Mouse (Mus musculus): ENCODE results near the gene Atp6v0a1.

The Atp6v0a1 gene

GRCm38 (mm10) chr11:101027121-101027520 is 17.9 kb downstream of the Atp6v0a1 start:
- no peak for DNase-seq (ENCODE audit: low read depth)

DNA sequence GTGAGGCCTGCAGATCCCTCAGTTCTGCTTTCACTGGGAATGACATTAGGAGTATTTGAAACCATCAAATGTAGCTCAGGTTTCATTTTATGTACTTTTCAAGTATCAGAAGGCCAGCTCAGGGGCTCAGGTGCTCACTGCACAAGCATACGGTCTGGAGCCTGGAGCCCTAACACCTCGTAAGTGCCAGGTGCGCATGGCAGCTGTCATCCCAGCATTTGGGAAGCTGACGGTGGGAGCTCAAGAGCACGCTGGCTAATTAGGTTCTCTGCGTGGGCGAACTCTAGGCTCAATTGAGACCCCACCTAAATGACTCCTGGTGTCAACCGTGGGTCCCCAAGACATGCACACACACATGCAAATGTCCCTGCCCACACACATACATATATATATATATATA is 20.1 kb downstream of the Atp6v0a1 start:
- DNase-seq (ENCODE audit: low read depth) = no peak

- DNase-seq (ENCODE audit: low read depth) = peak; percentile 65
Measured at GRCm38 (mm10) chr11:101030136-101030807, 21.0 kb downstream of the Atp6v0a1 start.

GRCm38 (mm10) chr11:101030808-101031156 is 21.5 kb downstream of the Atp6v0a1 start:
- DNase-seq (ENCODE audit: low read depth) = no peak

GRCm38 (mm10) chr11:101031470-101031869 is 22.2 kb downstream of the Atp6v0a1 start:
- no peak for DNase-seq (ENCODE audit: low read depth)

DNA sequence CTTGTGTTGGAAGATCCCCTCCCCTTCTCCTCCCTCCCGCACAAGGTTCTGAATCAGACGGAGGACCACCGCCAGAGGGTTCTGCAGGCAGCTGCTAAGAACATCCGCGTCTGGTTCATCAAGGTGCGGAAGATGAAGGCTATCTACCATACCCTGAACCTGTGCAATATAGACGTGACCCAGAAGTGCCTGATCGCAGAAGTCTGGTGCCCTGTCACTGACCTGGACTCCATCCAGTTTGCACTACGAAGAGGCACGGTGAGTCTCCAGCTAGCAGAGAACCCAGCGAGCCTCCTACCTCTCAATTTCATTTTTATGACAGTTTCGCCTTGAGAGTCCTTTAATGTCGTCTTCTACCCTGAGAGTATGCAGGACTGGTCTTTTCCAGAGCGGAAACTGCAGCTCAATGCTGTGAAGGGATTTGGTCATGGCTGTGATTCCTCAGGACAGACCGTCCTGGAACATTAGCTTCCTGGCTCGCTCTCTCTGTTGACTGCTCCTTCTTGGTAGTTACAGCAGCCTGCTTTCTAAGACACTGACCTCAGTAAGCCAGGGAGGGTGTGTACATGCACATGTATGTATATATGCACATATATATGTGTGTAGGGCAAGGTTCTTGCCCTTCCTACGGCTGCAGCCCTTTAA is 24.7 kb downstream of the Atp6v0a1 start:
- no peak for DNase-seq (ENCODE audit: low read depth)

DNA sequence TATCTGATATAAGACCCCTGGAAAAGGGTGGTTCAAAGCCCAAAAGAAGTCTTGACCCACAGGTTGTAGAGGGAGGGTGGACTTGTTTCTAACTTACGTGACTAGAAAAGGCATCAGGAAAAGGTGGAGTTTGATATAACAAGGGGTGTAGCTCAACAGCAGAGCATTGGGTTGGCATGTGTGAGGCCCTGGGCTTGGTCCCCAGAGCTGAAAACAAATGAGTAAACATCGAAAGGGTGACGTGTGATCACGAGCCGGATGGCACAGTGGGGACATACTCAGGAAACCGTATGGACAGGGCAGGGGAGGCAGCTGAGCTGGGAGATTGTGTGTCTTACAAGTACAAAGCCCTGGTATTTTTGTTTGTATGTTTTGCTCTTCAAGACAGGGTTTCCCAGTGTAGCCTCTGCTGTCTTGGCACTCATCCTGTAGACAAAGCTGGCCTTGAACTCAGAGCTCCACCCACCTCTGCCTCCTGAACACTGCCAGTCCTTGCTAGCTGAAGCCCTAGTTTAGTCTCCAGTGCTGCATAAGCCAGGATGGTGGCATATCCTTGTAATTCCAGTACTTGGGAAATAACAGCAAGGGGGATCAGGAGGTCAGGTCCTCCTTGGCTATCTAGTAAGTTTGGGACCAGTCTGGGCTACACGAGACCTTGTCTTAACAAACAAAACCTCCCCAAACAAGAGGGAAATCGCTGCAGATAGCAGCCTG is 25.5 kb downstream of the Atp6v0a1 start:
- no peak for DNase-seq (ENCODE audit: low read depth)

DNA sequence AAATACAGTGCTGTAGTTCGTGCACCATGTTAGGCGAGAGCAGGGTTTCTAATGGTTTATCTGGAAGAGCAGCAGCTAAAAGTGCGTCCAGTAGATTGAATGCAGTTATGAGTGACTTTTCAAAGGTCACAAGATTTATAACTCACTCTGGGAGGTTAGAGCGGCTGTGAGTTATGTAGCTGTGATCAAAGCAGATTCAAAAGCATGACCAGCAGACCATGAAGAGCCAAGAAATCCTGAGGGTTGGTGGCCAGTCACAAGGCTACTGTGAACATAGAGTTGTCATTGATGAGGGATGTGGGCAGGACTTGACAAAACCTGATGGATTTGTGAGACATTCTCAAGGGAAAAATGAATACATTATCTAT is 26.1 kb downstream of the Atp6v0a1 start:
- DNase-seq (ENCODE audit: low read depth) = no peak

- no peak for DNase-seq (ENCODE audit: low read depth)
Measured at GRCm38 (mm10) chr11:101037795-101038194, 28.5 kb downstream of the Atp6v0a1 start.

DNA sequence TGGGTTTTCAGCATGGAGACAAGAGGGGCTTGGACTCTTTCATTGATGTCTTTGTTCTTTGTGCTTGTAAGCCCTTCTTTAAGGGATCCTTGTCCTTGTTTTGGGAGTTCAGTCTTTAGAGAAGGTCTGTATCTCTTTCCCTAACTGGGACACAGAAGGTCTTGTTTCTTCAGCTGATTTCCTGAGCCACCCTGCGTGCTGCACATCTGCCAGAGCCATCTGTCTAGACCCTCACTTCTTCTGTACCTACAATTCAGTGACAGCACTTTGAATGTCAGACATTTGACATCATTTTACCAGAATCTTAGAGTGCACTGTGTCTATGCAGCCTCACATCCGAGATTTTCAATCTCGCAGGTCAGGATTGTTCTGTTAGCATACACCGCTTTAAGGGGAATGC is 36.6 kb downstream of the Atp6v0a1 start:
- DNase-seq (ENCODE audit: low read depth) = no peak

DNA sequence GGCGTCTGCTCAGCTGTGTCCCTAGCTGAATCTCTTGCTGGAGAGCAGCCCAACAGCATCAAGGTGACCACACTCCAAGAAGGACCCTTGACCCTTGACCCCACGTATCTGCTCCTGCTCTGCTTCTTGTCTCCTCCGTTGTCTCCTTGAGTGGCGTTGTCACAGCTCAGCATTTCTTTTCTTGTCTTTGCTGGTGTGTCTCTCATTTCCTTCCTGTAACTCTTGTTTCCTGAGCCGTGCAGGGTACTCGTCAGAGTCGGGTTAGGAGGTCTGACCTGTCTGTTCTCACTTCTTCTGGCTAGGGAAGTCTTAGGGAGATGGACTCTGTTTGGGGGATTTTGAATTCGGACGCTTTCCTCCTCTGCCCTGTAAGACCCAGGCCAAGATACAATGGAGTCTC is 37.2 kb downstream of the Atp6v0a1 start:
- DNase-seq (ENCODE audit: low read depth) = no peak

DNA sequence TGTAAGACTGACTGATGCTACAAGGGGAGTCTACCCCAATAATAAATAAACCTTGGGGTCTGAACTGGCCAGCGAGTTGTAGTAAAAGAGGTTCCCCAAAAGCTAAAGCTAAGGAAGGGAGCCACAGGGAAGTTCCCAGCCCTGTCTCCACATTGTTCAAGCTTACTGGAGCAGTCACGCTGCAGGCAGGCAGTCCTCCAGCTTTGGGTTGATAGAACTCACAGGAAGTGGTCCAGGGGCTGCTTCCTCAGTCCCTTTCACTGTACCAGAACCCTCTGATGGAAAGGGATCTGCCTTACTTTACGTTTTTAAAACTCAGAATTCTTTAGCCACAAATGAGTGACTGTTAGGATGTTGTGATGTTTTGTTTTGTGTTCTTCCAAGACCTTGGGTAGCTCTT is 38.2 kb downstream of the Atp6v0a1 start:
- DNase-seq (ENCODE audit: low read depth) = no peak

DNA sequence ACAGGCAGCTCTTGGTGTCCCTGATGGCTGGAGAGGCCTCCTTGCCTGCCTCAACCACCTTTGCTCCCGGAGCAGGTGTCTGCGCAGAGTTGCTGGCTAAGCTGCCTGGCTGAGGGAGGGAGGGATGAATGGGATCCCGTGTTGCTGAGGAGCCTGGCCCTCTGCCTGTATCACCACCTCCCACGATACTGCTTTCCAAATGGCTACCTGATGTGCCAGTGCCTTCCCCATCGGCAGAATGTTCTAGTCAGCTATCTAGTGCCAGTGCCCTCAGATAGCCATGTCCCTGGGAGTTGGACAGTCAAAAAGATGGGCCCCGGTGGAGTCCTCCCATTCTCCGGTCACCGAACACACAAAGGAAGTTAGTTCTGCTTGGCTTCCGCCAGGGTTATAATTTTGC is 41.1 kb downstream of the Atp6v0a1 start:
- DNase-seq (ENCODE audit: low read depth) = no peak

- DNase-seq (ENCODE audit: low read depth) = no peak
Measured at GRCm38 (mm10) chr11:101051051-101051493, 41.8 kb downstream of the Atp6v0a1 start.

GRCm38 (mm10) chr11:101051617-101052016 is 42.4 kb downstream of the Atp6v0a1 start:
- DNase-seq (ENCODE audit: low read depth) = no peak

DNA sequence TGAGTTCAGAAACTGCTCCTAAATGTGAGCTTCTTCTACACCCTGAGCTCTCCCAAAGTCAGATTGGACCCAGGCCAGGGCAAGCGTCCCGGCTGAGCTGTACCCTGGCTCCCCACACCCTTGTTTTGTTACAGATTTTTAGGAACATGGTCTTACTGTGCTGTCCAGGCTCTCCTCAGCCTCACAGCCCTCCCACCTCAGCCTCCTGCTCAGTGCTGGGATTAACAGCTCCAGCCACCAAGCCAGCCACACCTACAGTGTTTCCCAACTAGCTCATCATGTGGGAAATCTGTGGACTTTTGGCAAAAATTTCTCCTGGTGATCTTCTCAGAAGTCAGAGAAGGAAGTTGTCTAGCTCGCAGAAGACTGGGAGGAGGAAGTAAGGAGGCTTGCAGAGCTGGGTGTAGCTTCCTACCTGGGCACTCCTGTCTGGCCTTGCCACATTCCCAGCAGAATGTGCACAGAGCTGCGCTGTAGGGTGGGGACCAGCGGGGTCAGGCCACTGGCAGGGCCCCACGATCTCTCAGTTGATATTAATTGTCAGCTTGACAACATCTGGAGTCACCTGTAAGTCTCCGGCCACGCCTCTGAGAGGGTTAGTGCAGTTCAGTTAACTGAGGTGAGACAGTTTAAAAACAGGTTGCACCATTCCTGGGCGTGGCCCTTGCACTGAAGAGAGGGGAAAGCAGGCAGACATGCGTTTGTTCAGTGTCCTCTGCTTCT is 43.7 kb downstream of the Atp6v0a1 start:
- no peak for DNase-seq (ENCODE audit: low read depth)

DNA sequence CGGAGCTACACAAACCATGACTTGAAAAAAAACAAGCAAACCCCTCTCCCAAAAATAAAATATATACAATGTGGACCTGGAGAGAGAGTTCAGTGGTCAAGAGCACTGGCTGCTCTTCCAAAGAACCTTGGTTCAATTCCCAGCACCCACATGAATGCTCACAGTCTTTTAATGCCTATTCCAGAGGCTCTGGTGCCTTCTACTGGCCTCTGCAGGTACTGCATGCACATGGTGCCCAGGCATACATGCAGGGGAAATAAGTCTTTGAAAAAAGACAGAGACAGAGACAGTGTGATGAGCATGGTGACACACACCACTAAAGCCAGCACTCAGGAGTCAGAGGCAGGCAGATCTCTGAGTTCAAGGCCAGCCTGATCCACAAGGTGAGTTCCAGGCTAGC is 44.7 kb downstream of the Atp6v0a1 start:
- DNase-seq (ENCODE audit: low read depth) = peak; percentile 39

- no peak for DNase-seq (ENCODE audit: low read depth)
Measured at GRCm38 (mm10) chr11:101055418-101055817, 46.2 kb downstream of the Atp6v0a1 start.

DNA sequence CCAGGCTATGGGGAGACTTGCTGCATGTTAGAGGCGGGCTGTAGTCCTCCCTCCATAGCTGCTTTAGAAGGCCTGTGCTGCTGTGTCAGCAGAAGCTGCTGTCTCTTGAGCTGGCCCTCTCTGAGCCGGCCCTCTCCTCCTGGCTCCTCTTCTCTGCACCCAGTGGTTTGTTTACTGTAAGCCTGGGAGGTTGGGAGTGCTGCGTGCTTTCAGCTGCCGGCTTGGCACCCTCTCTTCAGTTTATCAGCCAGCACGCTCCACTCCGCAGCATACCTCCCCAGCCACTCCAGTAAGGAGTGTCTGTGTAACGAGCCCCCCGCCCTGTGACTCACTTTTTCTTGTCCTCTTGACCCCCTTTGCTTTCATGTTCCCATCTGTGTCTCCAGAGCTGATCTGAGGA is 47.6 kb downstream of the Atp6v0a1 start:
- DNase-seq (ENCODE audit: low read depth) = peak; percentile 79

DNA sequence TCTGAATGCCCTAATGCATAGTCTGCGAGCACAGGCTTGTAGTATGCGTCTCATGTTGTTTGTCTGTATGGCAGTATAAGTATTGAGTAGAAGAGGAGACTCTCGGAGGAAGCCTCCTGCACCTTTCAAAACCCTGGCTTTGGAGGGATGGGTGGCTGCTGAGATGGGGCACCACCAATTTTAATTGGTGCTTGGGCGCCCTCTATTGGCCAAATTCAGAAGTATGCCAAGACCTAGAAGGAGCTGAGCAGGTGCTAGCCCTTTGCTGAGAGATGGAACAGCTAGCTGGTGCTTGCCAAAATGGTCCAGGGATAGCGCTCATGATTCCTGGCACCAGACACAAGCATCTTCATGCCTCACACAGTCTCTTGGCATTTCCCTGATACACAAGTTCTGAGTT is 48.6 kb downstream of the Atp6v0a1 start:
- DNase-seq (ENCODE audit: low read depth) = peak; percentile 93

DNA sequence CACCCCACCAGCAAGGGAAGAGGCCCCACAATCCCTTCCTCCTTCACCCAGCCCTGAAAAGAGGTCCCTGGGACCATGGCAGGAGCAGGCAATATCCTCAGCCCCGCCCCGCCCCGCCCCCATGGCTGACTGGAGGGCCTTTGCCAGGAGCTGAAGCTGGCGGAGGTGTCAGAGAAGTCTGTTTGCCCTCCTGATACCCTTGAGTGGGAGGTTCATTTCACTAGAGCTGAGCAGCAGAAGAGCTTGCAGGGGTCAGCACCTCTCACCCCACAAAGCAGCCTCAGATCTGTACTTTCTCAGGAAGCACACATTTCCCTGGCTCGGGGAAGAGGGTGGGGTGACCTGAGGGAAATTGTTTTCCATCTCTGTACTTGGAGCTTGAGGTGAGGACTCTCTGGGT is 49.5 kb downstream of the Atp6v0a1 start:
- DNase-seq (ENCODE audit: low read depth) = no peak

DNA sequence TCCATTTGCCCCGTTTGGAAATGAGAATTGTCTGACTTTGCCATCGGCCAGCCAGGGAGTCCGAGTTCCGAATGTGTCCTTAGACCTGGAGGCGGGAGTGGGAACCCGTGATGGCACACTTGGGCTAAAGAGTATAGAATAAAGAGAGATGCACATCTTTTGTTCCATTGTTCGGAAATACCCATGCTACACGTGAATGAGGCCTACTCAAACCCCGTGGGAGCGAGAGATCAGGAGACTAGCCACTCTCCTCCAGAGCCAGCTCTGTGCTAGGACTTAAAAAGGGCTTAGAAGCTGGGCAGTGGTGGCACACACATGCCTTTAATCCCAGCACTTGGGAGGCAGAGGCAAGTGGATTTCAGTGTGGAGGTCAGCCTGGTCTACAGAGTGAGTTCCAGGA is 50.2 kb downstream of the Atp6v0a1 start:
- DNase-seq (ENCODE audit: low read depth) = no peak

DNA sequence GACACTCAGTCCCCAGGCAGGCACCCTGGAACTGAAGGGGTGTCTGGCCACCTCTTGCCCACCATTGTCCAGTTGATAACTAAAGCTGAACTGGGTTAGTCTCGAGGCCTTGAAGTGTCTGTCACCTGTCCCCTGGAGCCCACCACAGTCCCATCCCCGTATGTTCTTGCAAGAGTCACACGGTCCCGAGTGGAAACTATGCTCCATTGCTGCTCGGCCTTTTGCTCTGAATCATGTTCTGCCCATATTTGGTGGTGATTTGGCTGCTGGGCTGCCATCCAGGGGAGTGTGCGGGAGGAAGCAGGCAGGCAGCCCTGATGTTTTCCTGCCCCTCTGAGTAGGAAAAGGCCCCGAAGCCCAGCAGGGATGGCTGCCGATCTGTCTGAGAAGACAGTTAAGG is 50.9 kb downstream of the Atp6v0a1 start:
- DNase-seq (ENCODE audit: low read depth) = peak; percentile 96
